Mouse (Mus musculus): ENCODE measurements at regions not wholly inside any gene's neighbourhood (a gene's known extent, or its start where the extent isn't known, plus 50 kb on each side); places are given as distances from the start of the nearest gene placed in this dataset.
"Not testable (repeated sequence)": the region's sequence is repeated elsewhere in the genome, so short reads cannot be mapped to it uniquely, and the experiment has no call there.

- Histone ChIP-seq H3K27me3 (ENCODE audit: insufficient read depth, low read length) (no peaks in the 10 kb centered on the region; the same call in 1 of the 2 replicates), H3K4me3 (ENCODE audit: low read depth, low read length) (no peak overlapping the region), H3K4me1 (ENCODE audit: insufficient read depth, low read depth, low read length) (no peaks in the 10 kb centered on the region), H3K36me3 (replicated peaks) (no peaks in the 10 kb centered on the region), H3K9me3 (replicated peaks) (no peaks in the 10 kb centered on the region)
- ATAC-seq (ENCODE audit: extremely low read depth, insufficient number of reproducible peaks, low FRiP score, poor library complexity, severe bottlenecking) (no peak), DNase-seq (ENCODE audit: low spot score) (no peak)
- no peak for TF ChIP-seq TAL1 (conservative IDR thresholded peaks at IDR 0.05; ENCODE audit: low read depth, low read length)
- TF ChIP-seq CTCF (IDR thresholded peaks at IDR 0.05; ENCODE audit: low read depth, low read length): no peak
- TF ChIP-seq POLR2AphosphoS5 (IDR thresholded peaks at IDR 0.05; ENCODE audit: insufficient replicate concordance, low read depth, low read length): no peak
- no peak for TF ChIP-seq GATA2 (IDR thresholded peaks at IDR 0.05; ENCODE audit: borderline replicate concordance, low read depth, low read length)
- TF ChIP-seq GATA1 (IDR thresholded peaks at IDR 0.05; ENCODE audit: borderline replicate concordance, low read length): no peak
Observed at GRCm38 (mm10) chr9:31649073-31649472, 184.8 kb upstream of the Tmem45b start.

GRCm38 (mm10) chr9:31648551-31648950, 184.3 kb upstream of the Tmem45b start:
- TF ChIP-seq CTCF (IDR thresholded peaks at IDR 0.05; ENCODE audit: low read depth, low read length) (no peak), GATA2 (IDR thresholded peaks at IDR 0.05; ENCODE audit: borderline replicate concordance, low read depth, low read length) (no peak), TAL1 (conservative IDR thresholded peaks at IDR 0.05; ENCODE audit: low read depth, low read length) (no peak), POLR2AphosphoS5 (IDR thresholded peaks at IDR 0.05; ENCODE audit: insufficient replicate concordance, low read depth, low read length) (no peak)
- Histone ChIP-seq H3K27me3 (ENCODE audit: insufficient read depth, low read length) (no peaks in the 10 kb centered on the region; the same call in 1 of the 2 replicates), H3K36me3 (replicated peaks) (no peaks in the 10 kb centered on the region), H3K4me3 (ENCODE audit: low read depth, low read length) (no peak overlapping the region), H3K9me3 (replicated peaks) (no peaks in the 10 kb centered on the region), H3K4me1 (ENCODE audit: insufficient read depth, low read depth, low read length) (no peaks in the 10 kb centered on the region)
- ATAC-seq (ENCODE audit: extremely low read depth, insufficient number of reproducible peaks, low FRiP score, poor library complexity, severe bottlenecking) (no peak), DNase-seq (ENCODE audit: low spot score) (no peak)

- TF ChIP-seq TAL1 (conservative IDR thresholded peaks at IDR 0.05; ENCODE audit: low read depth, low read length): no peak
- no peak for TF ChIP-seq GATA1 (IDR thresholded peaks at IDR 0.05; ENCODE audit: borderline replicate concordance, low read length)
- no peak for TF ChIP-seq GATA2 (IDR thresholded peaks at IDR 0.05; ENCODE audit: borderline replicate concordance, low read depth, low read length)
- no peak for TF ChIP-seq CTCF (IDR thresholded peaks at IDR 0.05; ENCODE audit: low read depth, low read length)
- TF ChIP-seq POLR2AphosphoS5 (IDR thresholded peaks at IDR 0.05; ENCODE audit: insufficient replicate concordance, low read depth, low read length): no peak
- Histone ChIP-seq H3K4me1 (ENCODE audit: insufficient read depth, low read depth, low read length) (no peaks in the 10 kb centered on the region), H3K4me3 (ENCODE audit: low read depth, low read length) (no peak overlapping the region), H3K27me3 (ENCODE audit: insufficient read depth, low read length) (no peaks in the 10 kb centered on the region), H3K9me3 (replicated peaks) (no peaks in the 10 kb centered on the region), H3K36me3 (replicated peaks) (no peaks in the 10 kb centered on the region)
- no peak for ATAC-seq (ENCODE audit: extremely low read depth, insufficient number of reproducible peaks, low FRiP score, poor library complexity, severe bottlenecking)
- no peak for DNase-seq (ENCODE audit: low spot score)
Observed at GRCm38 (mm10) chr9:31645114-31645513, 180.9 kb upstream of the Tmem45b start.

- no peak for TF ChIP-seq TAL1 (conservative IDR thresholded peaks at IDR 0.05; ENCODE audit: low read depth, low read length)
- TF ChIP-seq GATA2 (IDR thresholded peaks at IDR 0.05; ENCODE audit: borderline replicate concordance, low read depth, low read length): no peak
- TF ChIP-seq CTCF (IDR thresholded peaks at IDR 0.05; ENCODE audit: low read depth, low read length): no peak
- ATAC-seq (ENCODE audit: extremely low read depth, insufficient number of reproducible peaks, low FRiP score, poor library complexity, severe bottlenecking): no peak
Observed at GRCm38 (mm10) chr9:31644106-31644505, 179.8 kb upstream of the Tmem45b start.

GRCm38 (mm10) chr9:31642169-31642568, 177.9 kb upstream of the Tmem45b start:
- Histone ChIP-seq H3K36me3 (replicated peaks) (no peaks in the 10 kb centered on the region), H3K4me1 (ENCODE audit: insufficient read depth, low read depth, low read length) (no peaks in the 10 kb centered on the region), H3K27me3 (ENCODE audit: insufficient read depth, low read length) (no peaks in the 10 kb centered on the region), H3K9me3 (replicated peaks) (no peaks in the 10 kb centered on the region), H3K4me3 (ENCODE audit: low read depth, low read length) (no peak overlapping the region)
- DNase-seq (ENCODE audit: low spot score): no peak
- no peak for ATAC-seq (ENCODE audit: extremely low read depth, insufficient number of reproducible peaks, low FRiP score, poor library complexity, severe bottlenecking)
- TF ChIP-seq GATA1 (IDR thresholded peaks at IDR 0.05; ENCODE audit: borderline replicate concordance, low read length): no peak
- no peak for TF ChIP-seq POLR2AphosphoS5 (IDR thresholded peaks at IDR 0.05; ENCODE audit: insufficient replicate concordance, low read depth, low read length)
- TF ChIP-seq TAL1 (conservative IDR thresholded peaks at IDR 0.05; ENCODE audit: low read depth, low read length): no peak
- TF ChIP-seq CTCF (IDR thresholded peaks at IDR 0.05; ENCODE audit: low read depth, low read length): no peak
- TF ChIP-seq GATA2 (IDR thresholded peaks at IDR 0.05; ENCODE audit: borderline replicate concordance, low read depth, low read length): no peak

More at GRCm38 (mm10) chr9:31644106-31644505, 179.8 kb upstream of the Tmem45b start:
- no peaks in the 10 kb centered on the region for H3K9me3 ChIP-seq (replicated peaks)
- H3K36me3 ChIP-seq (replicated peaks): no peaks in the 10 kb centered on the region
- H3K27me3 ChIP-seq (ENCODE audit: insufficient read depth, low read length): no peaks in the 10 kb centered on the region
- no peak for DNase-seq (ENCODE audit: low spot score)
- H3K4me3 ChIP-seq (ENCODE audit: low read depth, low read length): no peak overlapping the region
- H3K4me1 ChIP-seq (ENCODE audit: insufficient read depth, low read depth, low read length): no peaks in the 10 kb centered on the region

- no peaks in the 10 kb centered on the region for H3K9me3 ChIP-seq (replicated peaks)
- no peaks in the 10 kb centered on the region for H3K36me3 ChIP-seq (replicated peaks)
- no peaks in the 10 kb centered on the region for H3K27me3 ChIP-seq (ENCODE audit: insufficient read depth, low read length)
- H3K4me1 ChIP-seq (ENCODE audit: insufficient read depth, low read depth, low read length): no peaks in the 10 kb centered on the region
- H3K4me3 ChIP-seq (ENCODE audit: low read depth, low read length): no peak overlapping the region
- TF ChIP-seq GATA2 (IDR thresholded peaks at IDR 0.05; ENCODE audit: borderline replicate concordance, low read depth, low read length) (no peak), CTCF (IDR thresholded peaks at IDR 0.05; ENCODE audit: low read depth, low read length) (no peak), POLR2AphosphoS5 (IDR thresholded peaks at IDR 0.05; ENCODE audit: insufficient replicate concordance, low read depth, low read length) (no peak), TAL1 (conservative IDR thresholded peaks at IDR 0.05; ENCODE audit: low read depth, low read length) (no peak), GATA1 (IDR thresholded peaks at IDR 0.05; ENCODE audit: borderline replicate concordance, low read length) (no peak)
- ATAC-seq (ENCODE audit: extremely low read depth, insufficient number of reproducible peaks, low FRiP score, poor library complexity, severe bottlenecking) (no peak), DNase-seq (ENCODE audit: low spot score) (no peak)
Observed at GRCm38 (mm10) chr9:31628291-31628690, 164.0 kb upstream of the Tmem45b start.

GRCm38 (mm10) chr9:31621553-31621952, 157.3 kb upstream of the Tmem45b start:
- not testable (repeated sequence) for DNase-seq (ENCODE audit: low spot score); ATAC-seq (ENCODE audit: extremely low read depth, insufficient number of reproducible peaks, low FRiP score, poor library complexity, severe bottlenecking); H3K9me3 ChIP-seq (replicated peaks); H3K4me3 ChIP-seq (ENCODE audit: low read depth, low read length); H3K27me3 ChIP-seq (ENCODE audit: insufficient read depth, low read length); H3K4me1 ChIP-seq (ENCODE audit: insufficient read depth, low read depth, low read length); H3K36me3 ChIP-seq (replicated peaks)

Measured in G1E (cell line).